Mouse (Mus musculus) forebrain, embryonic 16.5 days (tissue): ENCODE data around the gene Clk4. TPM values are rescaled to one million over a fixed set of nuclear protein-coding genes. Genes with fewer than 3 reads are reported as not detected.

Source experiments
- ATAC-seq: fragments of 200-750 bp; cut with Nextera tagmentation; 2 replicates; pipeline ENCODE4 v1.8.0; 2017; ENCODE audit warnings: mild to moderate bottlenecking, moderate library complexity
- H3K27ac ChIP-seq: fragments of 300-500 bp; sonication (generic); 2 replicates; pipeline ENCODE4 v1.5.1; 2014; ENCODE audit warnings: low read length, control low read depth
- H3K27me3 ChIP-seq: fragments of 300-500 bp; sonication (generic); replicated peaks from 2 replicates; pipeline ENCODE4 v1.6.1; 2014; ENCODE audit warnings: low read length; ENCODE audit not compliant: control insufficient read depth, insufficient read depth
- H3K36me3 ChIP-seq: fragments of 300-500 bp; sonication (generic); 2 replicates; pipeline ENCODE4 v1.6.1; 2014; ENCODE audit not compliant: control insufficient read depth, insufficient read depth
- H3K4me1 ChIP-seq: fragments of 300-500 bp; sonication (generic); replicated peaks from 2 replicates; pipeline ENCODE4 v1.6.1; 2014; ENCODE audit warnings: low read length; ENCODE audit not compliant: control insufficient read depth, insufficient read depth
- H3K4me2 ChIP-seq: fragments of 300-500 bp; sonication (generic); 2 replicates; pipeline ENCODE4 v1.6.1; 2014; ENCODE audit warnings: mild to moderate bottlenecking, low read length, control low read depth
- H3K4me3 ChIP-seq: fragments of 300-500 bp; sonication (generic); replicated peaks from 2 replicates; pipeline ENCODE4 v1.5.1; 2014; ENCODE audit warnings: mild to moderate bottlenecking, low read length, control low read depth
- H3K9ac ChIP-seq: fragments of 300-500 bp; sonication (generic); replicated peaks from 2 replicates; pipeline ENCODE4 v1.6.1; 2014; ENCODE audit warnings: low read depth, low read length, control low read depth
- H3K9me3 ChIP-seq: fragments of 300-500 bp; sonication (generic); 2 replicates; pipeline ENCODE4 v1.6.1; 2016; ENCODE audit warnings: low read length; ENCODE audit not compliant: control insufficient read depth
- WGBS: fragments of 180-500 bp; shearing (Covaris S2); extraction: QIAGEN DNeasy Blood & Tissue Kit; methylation state at CpG from one replicate; pipeline ENCODE4 v1.1.7; 2014; 5-methylcytosine and 5-hydroxymethylcytosine counted together
- polyA plus RNA-seq: library from polyadenylated mRNA; unstranded; fragments of >200 nt; fragmentation: Nextera tagmentation; extraction: Ambion mirVana; gene quantifications from 2 replicates; pipeline ENCODE4 v1.2.1, GENCODE M21; 2015

The Clk4 gene
- polyA plus RNA-seq, 1 experiment from 2014 or later = 174 TPM

DNA sequence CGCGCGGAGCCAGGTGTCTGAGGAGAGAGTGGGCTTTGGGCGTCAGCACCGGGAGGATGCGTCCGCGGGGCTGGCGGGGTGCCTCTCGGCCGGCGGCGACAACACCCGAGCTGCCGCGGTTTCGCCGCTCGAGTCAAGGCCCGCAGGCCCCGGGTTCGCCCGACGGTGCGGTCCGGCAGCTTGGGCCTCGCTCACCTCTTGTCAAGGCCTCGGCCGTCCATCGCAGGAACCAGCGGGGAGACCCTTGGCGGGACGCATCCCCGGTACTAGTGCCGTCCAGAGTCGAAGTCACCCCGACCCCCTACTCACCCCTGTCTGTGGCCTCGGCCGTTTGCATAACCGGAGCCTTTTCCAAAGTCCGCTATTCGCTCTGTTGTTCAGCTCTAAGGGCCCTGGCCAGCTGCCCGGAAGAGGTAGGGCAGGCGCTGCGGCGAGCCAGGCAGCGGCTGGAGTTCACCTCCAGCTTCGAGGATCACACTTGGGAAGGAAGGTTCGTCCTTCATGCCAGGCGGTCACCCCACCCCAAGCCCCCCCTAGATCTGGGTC lies 1.8 kb downstream of the Clk4 start:
- H3K4me1 ChIP-seq = peaks cover 25% of the 10 kb centered on the region
- WGBS = under 1% methylated on average over 50 of the region's 50 CpGs
- peak overlapping the region; percentile 86 for H3K4me3 ChIP-seq
- ATAC-seq = peak; percentile 61
- H3K9me3 ChIP-seq = no peaks in the 10 kb centered on the region
- H3K27ac ChIP-seq = peak overlapping the region; percentile 90
- no peaks in the 10 kb centered on the region for H3K36me3 ChIP-seq
- no peaks in the 10 kb centered on the region; the same call in 1 of the 2 replicates for H3K27me3 ChIP-seq
- peak overlapping the region; percentile 92 for H3K9ac ChIP-seq
- peak overlapping the region; percentile 75 for H3K4me2 ChIP-seq

DNA sequence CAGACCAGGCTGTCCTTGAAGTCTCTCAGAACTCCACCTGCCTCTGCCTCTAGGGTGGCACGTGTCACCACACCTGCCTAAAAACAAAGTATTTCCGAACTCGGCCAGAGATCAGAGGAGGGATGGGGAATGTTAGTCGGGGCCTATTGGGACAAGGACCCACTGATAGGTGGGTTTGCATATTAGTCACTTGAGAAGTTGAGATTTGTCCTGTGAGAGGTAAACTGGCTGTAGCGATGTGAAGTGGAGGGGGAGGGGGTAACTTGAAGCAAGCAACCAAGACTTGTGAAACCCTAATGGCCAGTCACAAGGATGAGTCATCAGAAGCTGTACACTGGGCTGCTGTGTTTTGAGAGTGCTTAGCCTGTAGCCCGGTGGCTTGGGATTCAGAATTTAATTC lies 2.8 kb downstream of the Clk4 start:
- Histone ChIP-seq H3K4me1 (peaks cover 25% of the 10 kb centered on the region), H3K4me2 (peak overlapping the region; percentile 75), H3K27ac (no peak overlapping the region), H3K9ac (peak overlapping the region; percentile 32; the same call in 1 of the 2 replicates), H3K36me3 (no peaks in the 10 kb centered on the region), H3K4me3 (peak overlapping the region; percentile 86), H3K27me3 (no peaks in the 10 kb centered on the region), H3K9me3 (no peaks in the 10 kb centered on the region)
- ATAC-seq = no peak
- 14% methylated on average over 6 of the region's 6 CpGs for WGBS

DNA sequence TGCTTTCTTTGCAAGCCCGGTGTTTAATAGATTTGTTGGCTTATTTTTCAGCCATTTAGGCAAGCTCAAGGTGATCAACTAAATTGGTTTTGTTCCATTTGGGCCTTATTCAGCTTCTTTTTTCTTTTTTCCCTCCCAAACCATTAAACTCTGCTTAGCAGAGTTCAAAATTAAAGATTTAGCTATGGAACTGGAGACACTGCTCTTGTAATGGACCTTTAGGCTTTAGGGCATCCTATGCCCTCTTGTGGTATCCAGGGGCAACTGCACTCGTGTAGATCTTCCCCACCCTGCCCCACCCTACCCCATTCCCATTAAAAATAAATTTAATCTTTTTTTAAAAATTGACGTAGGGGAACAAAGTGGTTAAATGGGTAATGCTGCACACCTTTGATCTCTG lies 3.8 kb downstream of the Clk4 start:
- Histone ChIP-seq H3K9me3 (no peaks in the 10 kb centered on the region), H3K36me3 (no peaks in the 10 kb centered on the region), H3K4me1 (peaks cover 25% of the 10 kb centered on the region), H3K27ac (no peak overlapping the region), H3K4me3 (no peak overlapping the region), H3K9ac (no peak overlapping the region), H3K4me2 (peak overlapping the region; percentile 75), H3K27me3 (no peaks in the 10 kb centered on the region)
- 47% methylated on average over 3 of the region's 3 CpGs for WGBS
- no peak for ATAC-seq

DNA sequence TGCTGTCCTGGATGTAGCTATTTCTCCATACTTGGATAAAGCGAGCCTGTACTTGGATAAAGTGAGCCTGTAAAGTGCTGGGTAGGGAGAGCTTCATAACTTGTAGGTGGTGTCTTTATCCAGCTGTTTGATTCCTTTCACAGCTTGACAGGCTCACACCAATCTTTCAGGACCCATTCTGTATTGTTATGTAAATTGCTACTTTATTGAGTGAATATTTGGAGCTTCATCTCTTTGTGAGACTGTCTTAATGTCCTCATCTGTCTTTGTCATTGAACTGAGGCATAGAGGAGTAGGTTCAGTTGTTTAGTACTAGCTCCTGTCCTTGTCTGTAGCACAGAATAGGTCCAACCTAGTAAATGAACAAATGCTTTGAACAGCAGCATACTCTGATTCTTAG lies 12.9 kb downstream of the Clk4 start:
- Histone ChIP-seq H3K4me3 (no peak overlapping the region), H3K9ac (no peak overlapping the region), H3K27me3 (no peaks in the 10 kb centered on the region), H3K27ac (no peak overlapping the region), H3K4me1 (no peaks in the 10 kb centered on the region), H3K4me2 (no peak overlapping the region), H3K36me3 (peaks cover 37% of the 10 kb centered on the region), H3K9me3 (no peaks in the 10 kb centered on the region)
- 74% methylated on average over 1 of the region's 1 CpGs for WGBS
- no peak for ATAC-seq

DNA sequence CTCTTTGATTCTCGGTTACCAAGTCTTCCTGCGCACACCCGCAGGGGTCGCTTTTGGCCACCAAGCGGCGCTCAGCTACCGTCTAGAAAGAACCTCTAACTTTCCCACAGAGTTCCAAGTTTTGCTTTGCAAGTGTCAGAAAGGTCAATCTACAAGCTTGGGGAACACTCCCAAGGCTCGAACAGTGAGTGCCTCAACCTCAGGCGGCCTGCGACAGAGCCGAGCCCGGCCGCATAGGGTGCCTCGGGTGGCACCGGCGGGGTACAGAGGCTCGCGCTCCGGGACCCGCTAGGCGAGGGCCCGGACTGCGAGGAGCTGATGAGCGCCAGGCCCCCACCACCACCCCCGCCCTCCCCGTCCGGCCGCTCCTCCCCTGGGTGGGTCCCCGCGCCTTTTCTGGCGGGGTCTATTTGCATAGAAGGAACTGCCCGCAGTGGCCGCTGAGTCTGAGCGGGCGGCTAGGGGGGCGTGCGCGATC lies 28.1 kb downstream of the Clk4 start, which contains the start of gene Col23a1:
Col23a1 (plus strand) TSS at position 357 of the 478 bp plus-strand sequence.
- H3K9ac ChIP-seq = peak within 1 kb of the TSS; percentile 53
- no peaks in the 10 kb centered on the region for H3K27me3 ChIP-seq
- H3K27ac ChIP-seq = no peak within 1 kb of the TSS
- peak; percentile 82 for ATAC-seq
- H3K4me1 ChIP-seq = peaks cover 4% of the 10 kb centered on the region; the same call in 1 of the 2 replicates
- no peaks in the 10 kb centered on the region for H3K36me3 ChIP-seq
- peak within 1 kb of the TSS; percentile 84 for H3K4me2 ChIP-seq
- no peaks in the 10 kb centered on the region for H3K9me3 ChIP-seq
- peak within 1 kb of the TSS; percentile 49 for H3K4me3 ChIP-seq
- WGBS = under 1% methylated on average over 32 of the region's 38 CpGs

DNA sequence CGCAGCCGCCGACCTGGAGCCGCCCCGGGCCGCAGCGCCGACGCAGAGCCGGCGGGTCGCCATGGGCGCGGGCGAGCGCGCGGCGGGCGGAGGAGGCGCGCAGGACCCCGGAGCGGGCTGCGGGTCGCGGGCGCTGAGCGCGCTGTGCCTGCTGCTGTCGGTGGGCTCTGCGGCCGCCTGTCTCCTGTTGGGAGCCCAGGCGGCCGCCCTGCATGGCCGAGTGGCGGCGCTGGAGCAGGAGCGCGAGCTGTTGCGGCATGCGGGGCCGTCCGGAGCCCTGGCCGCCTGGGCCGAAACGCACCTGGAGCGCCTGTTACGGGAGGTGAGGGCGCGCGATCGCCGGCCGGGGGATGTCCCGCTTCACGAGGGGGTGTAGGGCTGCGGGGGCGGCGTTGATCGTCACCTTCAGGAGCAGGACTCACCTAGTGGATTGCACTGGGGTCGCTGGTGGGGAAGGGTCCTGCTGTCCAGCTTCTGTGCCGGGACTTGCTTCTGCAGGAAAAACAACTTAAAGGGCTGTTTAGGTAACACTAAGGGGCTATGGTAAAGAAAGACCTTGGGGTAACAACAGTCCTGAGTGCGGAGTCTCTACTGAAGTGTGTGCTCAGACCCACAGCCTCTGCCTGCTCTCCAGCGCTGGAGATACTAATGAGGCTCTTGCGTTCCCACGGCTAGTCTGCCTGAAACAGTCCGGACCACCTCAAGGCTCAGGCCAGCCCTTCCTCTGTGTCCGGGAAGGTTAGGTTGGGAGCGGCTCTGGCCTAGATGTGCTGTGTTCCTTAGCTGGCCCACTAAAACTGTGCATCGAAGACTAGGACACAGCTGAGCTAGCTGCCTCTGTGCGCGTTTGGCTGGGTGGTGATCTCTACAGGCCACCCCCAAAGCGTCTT lies 28.8 kb downstream of the Clk4 start:
- peak overlapping the region; percentile 49 for H3K4me3 ChIP-seq
- no peak overlapping the region for H3K27ac ChIP-seq
- H3K9me3 ChIP-seq = no peaks in the 10 kb centered on the region
- H3K27me3 ChIP-seq = no peaks in the 10 kb centered on the region
- H3K4me2 ChIP-seq = peak overlapping the region; percentile 84
- H3K9ac ChIP-seq = peak overlapping the region; percentile 53
- WGBS = 3% methylated on average over 64 of the region's 74 CpGs
- peak; percentile 87 for ATAC-seq
- peaks cover 4% of the 10 kb centered on the region; the same call in 1 of the 2 replicates for H3K4me1 ChIP-seq
- H3K36me3 ChIP-seq = no peaks in the 10 kb centered on the region

DNA sequence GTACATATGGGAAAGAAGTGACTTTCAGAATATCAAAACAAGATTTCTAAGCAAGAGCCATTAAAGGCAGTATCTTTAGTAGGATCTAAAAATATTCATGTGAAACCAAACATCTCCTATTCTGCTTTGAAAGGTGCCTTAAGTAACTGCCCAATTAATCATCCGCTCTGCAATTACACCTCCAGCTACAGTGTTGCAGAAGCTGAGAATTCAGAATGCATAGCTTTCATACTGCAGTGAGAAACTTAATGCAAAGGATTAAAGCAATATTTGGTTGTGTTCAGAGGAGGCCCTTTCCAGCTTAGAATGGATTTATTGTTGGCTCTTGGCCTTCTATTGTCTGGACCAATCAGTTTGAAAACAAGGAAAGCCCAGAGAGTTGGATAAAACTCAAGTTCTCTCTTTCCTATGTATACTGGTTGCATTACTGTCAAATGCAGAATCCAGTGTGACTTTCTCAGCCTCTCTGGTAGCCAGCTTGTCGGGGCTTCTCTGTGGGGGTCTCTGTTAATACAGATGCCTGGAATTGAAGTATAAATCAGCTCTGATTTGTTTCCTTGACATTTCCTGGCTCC lies 32.5 kb downstream of the Clk4 start:
- ATAC-seq = no peak
- H3K4me1 ChIP-seq = peaks cover 4% of the 10 kb centered on the region; the same call in 1 of the 2 replicates
- 41% methylated on average over 2 of the region's 2 CpGs for whole genome bisulfite sequencing
- no peak overlapping the region for H3K4me2 ChIP-seq
- H3K36me3 ChIP-seq = no peaks in the 10 kb centered on the region
- no peak overlapping the region for H3K4me3 ChIP-seq
- no peaks in the 10 kb centered on the region for H3K27me3 ChIP-seq
- H3K9ac ChIP-seq = no peak overlapping the region
- H3K27ac ChIP-seq = no peak overlapping the region
- no peaks in the 10 kb centered on the region for H3K9me3 ChIP-seq

DNA sequence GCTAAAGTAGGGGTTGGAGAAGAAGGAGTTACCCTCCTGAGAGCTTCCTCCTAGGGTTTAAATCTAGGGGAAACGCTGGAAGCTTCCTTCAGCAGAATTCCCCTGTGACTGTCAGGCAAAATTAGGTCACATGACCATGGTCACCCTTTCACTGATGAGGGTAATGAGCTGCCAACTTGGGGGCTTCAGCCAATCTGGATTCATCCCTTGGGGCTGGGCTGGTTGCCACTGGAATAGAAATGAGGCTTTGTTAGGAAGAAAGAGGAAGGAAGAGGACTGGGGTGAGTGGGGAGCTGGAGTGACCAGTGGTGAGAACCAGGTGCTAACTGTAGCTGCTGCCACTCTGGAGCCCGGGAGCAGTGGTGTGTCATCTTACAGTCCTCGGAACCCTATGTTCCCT lies 34.2 kb downstream of the Clk4 start:
- Histone ChIP-seq H3K27ac (no peak overlapping the region), H3K9me3 (no peaks in the 10 kb centered on the region), H3K4me1 (no peaks in the 10 kb centered on the region), H3K4me3 (no peak overlapping the region), H3K9ac (no peak overlapping the region), H3K27me3 (no peaks in the 10 kb centered on the region), H3K4me2 (no peak overlapping the region), H3K36me3 (no peaks in the 10 kb centered on the region)
- no peak for ATAC-seq
- 79% methylated on average over 3 of the region's 3 CpGs for WGBS

DNA sequence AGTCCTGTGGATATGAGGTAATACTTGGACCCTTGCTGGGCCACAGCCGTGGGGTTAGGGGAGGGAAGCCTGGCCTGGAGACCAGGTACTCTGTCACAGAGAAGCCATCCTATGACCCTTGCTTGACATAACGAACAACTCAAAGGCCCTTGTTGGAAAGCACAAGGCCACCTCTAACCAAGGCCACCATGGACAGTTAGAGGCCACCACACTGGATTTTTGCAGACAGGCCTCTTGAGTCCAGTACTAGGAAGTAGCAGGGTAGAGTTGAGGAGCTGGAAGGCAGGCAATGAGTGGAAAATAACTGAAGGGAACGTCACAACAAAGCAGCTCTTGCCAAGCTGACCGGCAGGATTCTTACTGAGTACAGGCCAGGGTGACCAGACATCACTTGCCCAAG lies 37.2 kb downstream of the Clk4 start:
- Histone ChIP-seq H3K4me2 (no peak overlapping the region), H3K9ac (no peak overlapping the region), H3K36me3 (no peaks in the 10 kb centered on the region), H3K27ac (no peak overlapping the region), H3K27me3 (no peaks in the 10 kb centered on the region), H3K9me3 (no peaks in the 10 kb centered on the region), H3K4me1 (no peaks in the 10 kb centered on the region), H3K4me3 (no peak overlapping the region)
- no peak for ATAC-seq
- 84% methylated on average over 4 of the region's 4 CpGs for WGBS
